Comparison of ENCODE assay signal across 10 mouse cellular contexts in genomic region chr17:37028212-37028611, GRCm38 (mm10). TPM values are rescaled to one million over a fixed set of nuclear protein-coding genes. Genes with fewer than 3 reads are reported as not detected.
DNase-seq lines count a peak whose midpoint lies in the region; ATAC-seq and TF ChIP-seq lines count a peak whose summit lies in the region.
"Had no signal": no experiment of that assay in that cellular context is flagged by ENCODE, and none has a peak within 500 bp of the region (broad histone marks: within the 10 kb centered on the region; RNA-seq: fewer than 3 reads in every experiment).

No protein-coding gene starts in this region.

- 9% methylated on average over 10 of the region's 10 CpGs for WGBS in heart, embryonic 15.5 days
- WGBS in hindbrain, embryonic 15.5 days, result 3% methylated on average over 10 of the region's 10 CpGs
- WGBS in midbrain, embryonic 13.5 days, result 3% methylated on average over 10 of the region's 10 CpGs

- H3K4me3 ChIP-seq in heart, embryonic 15.5 days, result peak overlapping the region; percentile 64
- H3K4me3 ChIP-seq in cortical plate, adult 2 months (ENCODE audit: insufficient read depth, low read length), result peak overlapping the region; percentile 42
- peak overlapping the region; percentile 37 for H3K4me3 ChIP-seq in hindbrain, embryonic 15.5 days
- H3K4me3 ChIP-seq in midbrain, embryonic 13.5 days (replicated peaks), result peak overlapping the region; percentile 38

- H3K9ac ChIP-seq in heart, embryonic 15.5 days, result peak overlapping the region; percentile 56; the same call in 1 of the 2 replicates
- no peak overlapping the region; the same call in 1 of the 2 replicates for H3K9ac ChIP-seq in hindbrain, embryonic 15.5 days
- H3K9ac ChIP-seq in midbrain, embryonic 13.5 days (replicated peaks), result peak overlapping the region; percentile 64

- H3K27ac ChIP-seq in heart, embryonic 15.5 days, result peak overlapping the region; percentile 87
- peak overlapping the region; percentile 17; the same call in 1 of the 2 replicates for H3K27ac ChIP-seq in cortical plate, adult 2 months (ENCODE audit: insufficient read depth, low read length)
- H3K27ac ChIP-seq in hindbrain, embryonic 15.5 days (replicated peaks), result peak overlapping the region; percentile 94
- H3K27ac ChIP-seq in midbrain, embryonic 13.5 days, result peak overlapping the region; percentile 98

- H3K9me3 ChIP-seq in heart, embryonic 15.5 days (replicated peaks), result no peaks in the 10 kb centered on the region
- no peaks in the 10 kb centered on the region for H3K9me3 ChIP-seq in hindbrain, embryonic 15.5 days
- no peaks in the 10 kb centered on the region for H3K9me3 ChIP-seq in midbrain, embryonic 13.5 days

- no peak for TF ChIP-seq CTCF in cortical plate, adult 2 months (IDR thresholded peaks at IDR 0.05; ENCODE audit: extremely low read depth, insufficient read depth, low read length)

- intact Hi-C loops in heart, postnatal 25 days (cut with DNase I), result no loop called here

- no peak for TF ChIP-seq POLR2A in cortical plate, adult 2 months (IDR thresholded peaks at IDR 0.05; ENCODE audit: extremely low read depth, insufficient read depth, low read length)

- H3K36me3 ChIP-seq in heart, embryonic 15.5 days, result no peaks in the 10 kb centered on the region
- H3K36me3 ChIP-seq in hindbrain, embryonic 15.5 days, result no peaks in the 10 kb centered on the region
- H3K36me3 ChIP-seq in midbrain, embryonic 13.5 days, result no peaks in the 10 kb centered on the region

- H3K4me1 ChIP-seq in heart, embryonic 15.5 days (replicated peaks), result peaks cover 3% of the 10 kb centered on the region
- no peaks in the 10 kb centered on the region for H3K4me1 ChIP-seq in cortical plate, adult 2 months (ENCODE audit: control insufficient read depth, insufficient read depth, low read length)
- peaks cover 10% of the 10 kb centered on the region; the same call in 1 of the 2 replicates for H3K4me1 ChIP-seq in hindbrain, embryonic 15.5 days (replicated peaks)
- H3K4me1 ChIP-seq in midbrain, embryonic 13.5 days (replicated peaks), result peaks cover 4% of the 10 kb centered on the region

- no peak for DNase-seq in heart, postnatal 25 days (ENCODE audit: low spot score)
- DNase-seq in ovary, adult 18-20 months (ENCODE audit: low spot score), result no peak
- no peak for DNase-seq in spleen, adult 12 weeks (ENCODE audit: low spot score)
- no peak for DNase-seq in ovary, postnatal 14 days (ENCODE audit: low spot score)

- ATAC-seq in heart, embryonic 15.5 days (replicated peaks; ENCODE audit: insufficient number of reproducible peaks, insufficient read depth, low FRiP score, low read depth), result no peak
- ATAC-seq in hindbrain, embryonic 15.5 days (ENCODE audit: low FRiP score, low read depth), result peak; percentile 36
- no peak for ATAC-seq in midbrain, embryonic 13.5 days

- H3K4me2 ChIP-seq in heart, embryonic 15.5 days, result peak overlapping the region; percentile 66
- H3K4me2 ChIP-seq in hindbrain, embryonic 15.5 days, result peak overlapping the region; percentile 53
- H3K4me2 ChIP-seq in midbrain, embryonic 13.5 days (replicated peaks), result peak overlapping the region; percentile 56

- no peaks in the 10 kb centered on the region for H3K27me3 ChIP-seq in heart, embryonic 15.5 days
- no peaks in the 10 kb centered on the region for H3K27me3 ChIP-seq in hindbrain, embryonic 15.5 days
- no peaks in the 10 kb centered on the region for H3K27me3 ChIP-seq in midbrain, embryonic 13.5 days

RNA-seq across cellular contexts. Expression of gene Mog, which starts 5.0 kb away (rescaled TPM):
- 0.13 TPM in 1 of 2 replicates, not detected in the other for polyA plus RNA-seq in heart, embryonic 15.5 days (2015; fragmentation: Nextera tagmentation; extraction: Ambion mirVana)
- not detected for total RNA-seq in heart, postnatal 25 days (2021)
- 99.6 and 128 TPM in 2 replicates for polyA plus RNA-seq in cortical plate, adult 2 months (2012; rRNA removed)
- 2.3 TPM in 2 replicates for polyA plus RNA-seq in hindbrain, embryonic 15.5 days (2015; fragmentation: Nextera tagmentation; extraction: Ambion mirVana)
- polyA plus RNA-seq in midbrain, embryonic 13.5 days (2015; fragmentation: Nextera tagmentation; extraction: Ambion mirVana), result 1.6 TPM in 2 replicates
- total RNA-seq: MEL had no signal
- polyA plus RNA-seq: large intestine, adult 2 months had no signal

RNA-seq across cellular contexts. Expression of gene Gabbr1, which starts 17.6 kb away (rescaled TPM):
- 4.6 and 5.6 TPM in 2 replicates for polyA plus RNA-seq in heart, embryonic 15.5 days (2015; fragmentation: Nextera tagmentation; extraction: Ambion mirVana)
- total RNA-seq in heart, postnatal 25 days (2021), result 1 to 10 TPM; 6.9 to 7.4 TPM
- 481 and 483 TPM in 2 replicates for polyA plus RNA-seq in cortical plate, adult 2 months (2012; rRNA removed)
- 85.2 and 86.0 TPM in 2 replicates for polyA plus RNA-seq in hindbrain, embryonic 15.5 days (2015; fragmentation: Nextera tagmentation; extraction: Ambion mirVana)
- polyA plus RNA-seq in midbrain, embryonic 13.5 days (2015; fragmentation: Nextera tagmentation; extraction: Ambion mirVana), result 46.7 and 53.2 TPM in 2 replicates

RNA-seq across cellular contexts. Expression of gene Zfp57, which starts 27.2 kb away (rescaled TPM):
- polyA plus RNA-seq in heart, embryonic 15.5 days (2015; fragmentation: Nextera tagmentation; extraction: Ambion mirVana), result 32.4 and 40.4 TPM in 2 replicates
- total RNA-seq in heart, postnatal 25 days (2021), result 1 to 10 TPM; 1.6 to 2.9 TPM
- 25.2 and 29.3 TPM in 2 replicates for polyA plus RNA-seq in cortical plate, adult 2 months (2012; rRNA removed)
- 222 and 250 TPM in 2 replicates for polyA plus RNA-seq in hindbrain, embryonic 15.5 days (2015; fragmentation: Nextera tagmentation; extraction: Ambion mirVana)
- 262 and 272 TPM in 2 replicates for polyA plus RNA-seq in midbrain, embryonic 13.5 days (2015; fragmentation: Nextera tagmentation; extraction: Ambion mirVana)
- total RNA-seq: MEL had no signal

RNA-seq across cellular contexts. Expression of gene H2-M5, which starts 38.9 kb away (rescaled TPM):
- polyA plus RNA-seq in heart, embryonic 15.5 days (2015; fragmentation: Nextera tagmentation; extraction: Ambion mirVana), result 0.34 and 0.49 TPM in 2 replicates
- not detected for total RNA-seq in heart, postnatal 25 days (2021)
- 3.5 and 4.1 TPM in 2 replicates for polyA plus RNA-seq in cortical plate, adult 2 months (2012; rRNA removed)
- 2.5 and 3.1 TPM in 2 replicates for polyA plus RNA-seq in hindbrain, embryonic 15.5 days (2015; fragmentation: Nextera tagmentation; extraction: Ambion mirVana)
- polyA plus RNA-seq in midbrain, embryonic 13.5 days (2015; fragmentation: Nextera tagmentation; extraction: Ambion mirVana), result 3.9 TPM in 2 replicates
- total RNA-seq: MEL had no signal
- polyA plus RNA-seq: large intestine, adult 2 months had no signal

RNA-seq across cellular contexts. Expression of gene 2410137M14Rik, which starts 47.2 kb away (rescaled TPM):
- not detected in 2 replicates for polyA plus RNA-seq in heart, embryonic 15.5 days (2015; fragmentation: Nextera tagmentation; extraction: Ambion mirVana)
- under 1 TPM; 0.49 to 0.61 TPM for total RNA-seq in heart, postnatal 25 days (2021)
- polyA plus RNA-seq in cortical plate, adult 2 months (2012; rRNA removed), result 0.85 and 1.0 TPM in 2 replicates
- 0.30 and 0.38 TPM in 2 replicates for polyA plus RNA-seq in hindbrain, embryonic 15.5 days (2015; fragmentation: Nextera tagmentation; extraction: Ambion mirVana)
- polyA plus RNA-seq in midbrain, embryonic 13.5 days (2015; fragmentation: Nextera tagmentation; extraction: Ambion mirVana), result 0.43 and 0.57 TPM in 2 replicates
- total RNA-seq: MEL had no signal
- polyA plus RNA-seq: large intestine, adult 2 months had no signal

Comparison
In these comparisons a context has a peak if more than half of its experiments do, and no peak if none do; other contexts are left out.
1. H3K27ac ChIP-seq: peak in every context shown above with its lines; median percentile 98 in midbrain, embryonic 13.5 days; 94 in hindbrain, embryonic 15.5 days; 87 in heart, embryonic 15.5 days; 17 in cortical plate, adult 2 months.
2. RNA of gene Mog, which starts 5.0 kb away (polyA plus RNA-seq): 99.6 to 128 TPM in cortical plate, adult 2 months; 2.3 TPM in hindbrain, embryonic 15.5 days, 1.6 TPM in midbrain, embryonic 13.5 days and 0.13 TPM in heart, embryonic 15.5 days; every median in the first group is over 10 times any median in the second.
3. Peak in every context shown above with its lines, with median percentiles within 50 percentile points of each other: H3K4me2 ChIP-seq and H3K4me3 ChIP-seq.